Mouse (Mus musculus) liver, embryonic 12.5 days (tissue): Measurements from ENCODE around the gene Car3. TPM values are rescaled to one million over a fixed set of nuclear protein-coding genes. Genes with fewer than 3 reads are reported as not detected.
A peak's percentile ranks its signal among the peaks of the same experiment; 100 is the strongest.

Experiments
- ATAC-seq: fragments of 200-750 bp; cut with Nextera tagmentation; 2 replicates; pipeline ENCODE4 v1.8.0; 2017; ENCODE audit warnings: moderate number of reproducible peaks, mild to moderate bottlenecking, moderate library complexity
- H3K27ac ChIP-seq: fragments of 300-500 bp; sonication (generic); 2 replicates; pipeline ENCODE4 v1.5.1; 2016; ENCODE audit warnings: mild to moderate bottlenecking
- H3K27me3 ChIP-seq: fragments of 300-500 bp; sonication (generic); replicated peaks from 2 replicates; pipeline ENCODE4 v1.6.1; 2016; ENCODE audit warnings: mild to moderate bottlenecking, moderate library complexity
- H3K36me3 ChIP-seq: fragments of 300-500 bp; sonication (generic); 2 replicates; pipeline ENCODE4 v1.6.1; 2016; ENCODE audit warnings: mild to moderate bottlenecking, moderate library complexity
- H3K4me1 ChIP-seq: fragments of 300-500 bp; sonication (generic); 2 replicates; pipeline ENCODE4 v1.6.1; 2016
- H3K4me2 ChIP-seq: fragments of 300-500 bp; sonication (generic); 2 replicates; pipeline ENCODE4 v1.6.1; 2016; ENCODE audit warnings: mild to moderate bottlenecking, moderate library complexity
- H3K4me3 ChIP-seq: fragments of 300-500 bp; sonication (generic); 2 replicates; pipeline ENCODE4 v1.5.1; 2016; ENCODE audit warnings: mild to moderate bottlenecking, moderate library complexity
- H3K9ac ChIP-seq: fragments of 300-500 bp; sonication (generic); 2 replicates; pipeline ENCODE4 v1.6.1; 2016; ENCODE audit warnings: mild to moderate bottlenecking, moderate library complexity
- H3K9me3 ChIP-seq: fragments of 300-500 bp; sonication (generic); replicated peaks from 2 replicates; pipeline ENCODE4 v1.6.1; 2016; ENCODE audit warnings: mild to moderate bottlenecking, moderate library complexity
- WGBS: fragments of 180-500 bp; shearing (Covaris S2); methylation state at CpG from one replicate; pipeline ENCODE4 v1.1.7; 2016; ENCODE audit not compliant: insufficient replicate concordance; 5-methylcytosine and 5-hydroxymethylcytosine counted together
- polyA plus RNA-seq: library from polyadenylated mRNA; unstranded; fragments of >200 nt; fragmentation: Nextera tagmentation; extraction: Ambion mirVana; gene quantifications from 2 replicates; pipeline ENCODE4 v1.2.1, GENCODE M21; 2016

Gene Car3
- polyA plus RNA-seq, 1 experiment from 2014 or later, result 8.2 TPM

DNA sequence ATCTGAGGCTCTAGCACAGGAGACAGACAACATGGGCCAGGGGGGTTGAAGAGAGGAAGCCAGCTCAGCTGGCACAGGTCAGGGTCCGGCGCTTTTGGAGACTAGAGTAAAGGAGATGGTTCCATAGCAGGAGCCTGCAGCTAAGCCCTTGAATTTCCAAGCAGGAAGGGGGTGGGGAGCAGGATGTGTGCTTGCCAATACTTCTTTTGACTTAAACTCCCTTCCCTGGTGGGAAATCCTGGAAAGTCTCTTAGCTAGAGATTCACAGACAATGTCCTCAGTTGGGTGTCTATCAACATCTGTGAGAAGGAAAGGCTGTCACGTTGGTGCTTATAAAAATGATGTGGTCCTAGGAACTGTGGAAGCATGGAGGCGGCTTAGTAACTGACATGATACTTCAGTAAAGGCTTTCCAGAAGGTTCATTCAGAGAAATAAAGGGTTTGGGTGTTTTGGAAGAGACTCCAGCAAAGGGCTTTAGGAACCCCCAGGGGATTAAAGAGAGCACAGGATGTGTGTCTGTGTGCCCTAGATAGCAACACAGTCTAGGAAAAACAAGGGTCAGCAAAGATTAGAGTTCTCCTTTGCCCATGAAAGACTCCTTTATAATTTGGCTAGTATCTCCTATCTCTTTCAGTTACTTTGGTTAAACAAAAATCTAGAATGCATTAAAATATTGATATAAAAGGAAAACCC lies 26.6 kb downstream of the Car3 start:
- 31% methylated on average over 4 of the region's 4 CpGs for WGBS
- H3K4me3 ChIP-seq, result peak overlapping the region; percentile 97
- peak overlapping the region; percentile 81 for H3K4me2 ChIP-seq
- H3K9me3 ChIP-seq, result no peaks in the 10 kb centered on the region
- H3K4me1 ChIP-seq, result peaks cover 33% of the 10 kb centered on the region
- no peaks in the 10 kb centered on the region for H3K27me3 ChIP-seq
- H3K9ac ChIP-seq, result peak overlapping the region; percentile 100
- H3K36me3 ChIP-seq, result peaks cover 67% of the 10 kb centered on the region
- H3K27ac ChIP-seq, result peak overlapping the region; percentile 99
- peak; percentile 47 for ATAC-seq

DNA sequence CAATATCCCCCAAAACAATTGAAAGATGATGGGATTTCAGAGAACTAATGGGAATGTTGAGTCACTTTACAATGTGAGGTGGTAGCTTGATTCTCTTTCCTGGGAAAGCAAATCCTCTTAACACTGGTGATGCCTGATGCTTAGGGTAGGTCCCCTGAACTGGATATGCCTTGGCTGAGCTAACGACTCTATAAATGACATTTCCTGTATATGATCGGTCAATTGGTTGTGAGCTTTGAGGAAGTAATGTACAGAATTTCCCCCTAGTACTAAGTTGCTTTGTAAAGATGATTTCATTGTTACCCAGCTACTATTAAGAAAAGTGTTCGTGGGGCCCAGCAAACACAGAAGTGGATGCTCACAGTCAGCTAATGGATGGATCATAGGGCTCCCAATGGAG lies 29.7 kb downstream of the Car3 start:
- Histone ChIP-seq H3K27ac (peak overlapping the region; percentile 30; the same call in 1 of the 2 replicates), H3K27me3 (no peaks in the 10 kb centered on the region), H3K9ac (no peak overlapping the region), H3K9me3 (no peaks in the 10 kb centered on the region), H3K36me3 (peaks cover 91% of the 10 kb centered on the region), H3K4me2 (peak overlapping the region; percentile 52), H3K4me1 (peaks cover 34% of the 10 kb centered on the region), H3K4me3 (peak overlapping the region; percentile 22; the same call in 1 of the 2 replicates)
- ATAC-seq, result no peak
- 69% methylated on average over 3 of the region's 3 CpGs for WGBS

DNA sequence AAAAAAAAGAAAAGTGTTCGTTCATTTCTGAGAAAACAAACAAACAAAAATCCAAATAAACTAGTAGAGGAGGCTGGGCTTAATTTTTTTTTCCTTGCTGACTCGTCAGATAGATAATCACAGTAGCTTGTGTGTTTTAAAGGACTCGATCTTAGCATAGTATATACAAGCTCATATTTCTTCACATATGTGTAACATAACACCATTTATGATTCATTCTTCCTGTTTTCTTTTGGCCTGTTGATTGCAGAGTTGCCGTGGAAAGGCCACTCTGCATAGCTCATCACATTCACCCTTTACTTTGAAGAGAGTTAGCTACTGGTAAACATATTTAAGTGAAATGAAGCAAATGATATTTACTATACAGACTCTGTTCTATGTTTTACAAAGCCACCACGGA lies 30.4 kb downstream of the Car3 start:
- no peaks in the 10 kb centered on the region for H3K9me3 ChIP-seq
- H3K27me3 ChIP-seq, result no peaks in the 10 kb centered on the region
- 70% methylated on average over 5 of the region's 5 CpGs for WGBS
- no peak overlapping the region for H3K4me3 ChIP-seq
- no peak overlapping the region for H3K27ac ChIP-seq
- H3K4me2 ChIP-seq, result no peak overlapping the region; the same call in 1 of the 2 replicates
- H3K36me3 ChIP-seq, result peaks cover 91% of the 10 kb centered on the region
- peaks cover 34% of the 10 kb centered on the region for H3K4me1 ChIP-seq
- no peak overlapping the region for H3K9ac ChIP-seq
- ATAC-seq, result no peak

DNA sequence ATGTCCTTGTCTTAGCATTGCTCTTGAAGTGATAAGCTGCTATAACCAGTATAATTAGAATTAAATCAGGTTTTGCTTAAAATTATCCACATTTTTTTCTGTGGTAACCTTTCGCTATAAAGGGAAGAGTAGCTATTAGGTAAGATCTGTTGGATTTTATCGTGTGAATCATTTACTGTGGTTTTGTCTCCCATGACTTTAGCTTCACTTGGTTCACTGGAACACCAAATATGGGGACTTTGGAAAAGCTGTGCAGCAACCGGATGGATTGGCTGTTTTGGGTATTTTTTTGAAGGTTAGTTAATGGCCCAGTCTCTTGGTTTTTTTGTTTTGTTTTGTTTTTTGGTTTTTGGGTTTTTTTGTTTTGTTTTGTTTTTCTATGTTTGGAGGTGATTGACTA lies 32.0 kb downstream of the Car3 start:
- H3K9me3 ChIP-seq, result no peaks in the 10 kb centered on the region
- no peak for ATAC-seq
- peaks cover 30% of the 10 kb centered on the region for H3K4me1 ChIP-seq
- no peak overlapping the region for H3K9ac ChIP-seq
- peaks cover 91% of the 10 kb centered on the region for H3K36me3 ChIP-seq
- H3K27me3 ChIP-seq, result no peaks in the 10 kb centered on the region
- H3K4me3 ChIP-seq, result no peak overlapping the region
- H3K27ac ChIP-seq, result no peak overlapping the region
- H3K4me2 ChIP-seq, result no peak overlapping the region
- 92% methylated on average over 3 of the region's 3 CpGs for WGBS

DNA sequence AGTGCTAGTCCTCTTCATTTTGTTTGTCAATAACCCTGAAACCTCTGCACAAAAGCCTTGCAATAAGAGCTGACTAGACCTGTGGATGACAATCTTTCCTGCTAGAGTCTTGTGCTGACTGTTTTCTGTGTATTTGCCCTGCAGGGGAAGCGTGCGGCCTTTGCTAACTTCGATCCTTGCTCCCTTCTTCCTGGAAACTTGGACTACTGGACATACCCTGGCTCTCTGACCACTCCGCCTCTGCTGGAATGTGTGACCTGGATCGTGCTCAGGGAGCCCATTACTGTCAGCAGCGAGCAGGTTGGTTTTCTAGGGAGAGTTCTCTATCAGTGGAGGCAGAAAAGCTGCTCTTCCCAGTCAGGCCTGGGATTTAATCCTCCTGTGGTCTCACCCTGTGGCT lies 34.5 kb downstream of the Car3 start:
- 84% methylated on average over 6 of the region's 6 CpGs for WGBS
- ATAC-seq, result no peak
- Histone ChIP-seq H3K27ac (0 out of 2 replicates have a peak overlapping the region, but pooled peaks have one; percentile 22), H3K4me3 (no peak overlapping the region), H3K36me3 (peaks cover 94% of the 10 kb centered on the region), H3K9ac (no peak overlapping the region), H3K4me1 (peaks cover 17% of the 10 kb centered on the region), H3K4me2 (no peak overlapping the region), H3K9me3 (no peaks in the 10 kb centered on the region), H3K27me3 (no peaks in the 10 kb centered on the region)

DNA sequence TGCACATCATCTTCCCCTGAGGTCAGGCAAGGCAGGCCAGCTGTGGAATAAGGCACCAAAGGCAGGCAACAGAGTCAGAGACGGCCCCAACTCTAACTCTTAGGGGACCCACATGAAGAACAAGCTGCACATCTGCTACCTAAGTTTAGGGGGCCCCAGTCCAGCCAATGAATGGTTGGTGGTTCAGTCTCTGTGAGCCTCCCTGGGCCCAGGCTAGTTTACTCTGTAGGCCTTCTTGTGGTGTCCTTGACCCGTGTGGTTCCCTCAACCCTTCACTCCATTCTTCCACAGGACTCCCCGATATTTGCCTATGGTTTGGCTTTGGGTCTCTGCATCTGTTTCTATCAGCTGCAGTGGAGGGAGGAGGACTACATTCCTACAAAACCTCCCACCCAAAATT lies 40.1 kb downstream of the Car3 start:
- peaks cover 71% of the 10 kb centered on the region for H3K36me3 ChIP-seq
- no peak overlapping the region for H3K4me2 ChIP-seq
- no peaks in the 10 kb centered on the region for H3K4me1 ChIP-seq
- 92% methylated on average over 3 of the region's 3 CpGs for WGBS
- H3K27ac ChIP-seq, result no peak overlapping the region
- no peaks in the 10 kb centered on the region for H3K27me3 ChIP-seq
- no peak overlapping the region for H3K4me3 ChIP-seq
- no peak overlapping the region for H3K9ac ChIP-seq
- H3K9me3 ChIP-seq, result no peaks in the 10 kb centered on the region
- ATAC-seq, result peak; percentile 46

DNA sequence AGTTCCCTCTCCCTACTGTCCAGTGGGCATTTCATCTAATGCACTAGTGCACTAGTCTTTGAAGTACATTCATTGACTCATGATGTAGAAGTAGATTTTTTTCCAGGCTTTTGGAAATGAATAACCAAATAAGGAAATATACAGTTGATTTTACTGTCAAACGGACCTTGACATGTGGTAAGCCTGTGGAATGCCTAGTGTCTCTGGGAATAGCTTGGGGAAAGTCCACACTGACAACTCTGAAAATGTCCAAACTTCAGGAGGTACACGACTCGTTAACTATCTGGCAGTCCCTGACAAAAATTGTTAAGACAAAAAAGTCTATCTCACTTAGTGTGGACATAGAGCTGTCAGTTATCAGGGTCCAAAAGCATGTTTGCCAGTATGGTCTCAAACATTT lies 40.9 kb downstream of the Car3 start:
- Histone ChIP-seq H3K36me3 (peaks cover 63% of the 10 kb centered on the region), H3K4me1 (no peaks in the 10 kb centered on the region), H3K4me3 (no peak overlapping the region), H3K4me2 (no peak overlapping the region), H3K27ac (0 out of 2 replicates have a peak overlapping the region, but pooled peaks have one; percentile 51), H3K9ac (no peak overlapping the region), H3K27me3 (no peaks in the 10 kb centered on the region), H3K9me3 (no peaks in the 10 kb centered on the region)
- ATAC-seq, result no peak
- 66% methylated on average over 3 of the region's 3 CpGs for WGBS

DNA sequence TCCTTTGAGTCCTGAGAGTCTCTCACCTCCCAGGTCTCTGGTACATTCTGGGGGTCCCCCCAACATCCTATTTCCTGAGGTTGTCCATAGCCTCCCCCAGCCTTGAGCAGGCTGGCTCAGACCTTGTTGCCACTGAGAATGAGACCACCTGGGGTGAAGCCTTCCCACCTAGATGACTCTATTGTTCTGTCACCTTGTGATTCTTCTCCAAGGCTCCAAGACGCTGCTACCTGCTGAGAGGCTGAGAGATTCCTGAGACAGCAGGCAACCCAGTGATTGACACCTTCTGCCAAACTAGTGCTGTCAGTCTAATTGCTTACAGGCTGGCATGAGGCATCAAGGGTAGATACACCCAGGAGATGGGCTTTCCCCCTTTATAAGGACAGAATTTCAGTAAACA lies 44.0 kb downstream of the Car3 start:
- WGBS, result 94% methylated on average over 1 of the region's 1 CpGs
- H3K27me3 ChIP-seq, result no peaks in the 10 kb centered on the region
- no peak for ATAC-seq
- H3K36me3 ChIP-seq, result peaks cover 33% of the 10 kb centered on the region
- no peaks in the 10 kb centered on the region for H3K4me1 ChIP-seq
- no peak overlapping the region for H3K9ac ChIP-seq
- H3K27ac ChIP-seq, result no peak overlapping the region
- no peaks in the 10 kb centered on the region for H3K9me3 ChIP-seq
- no peak overlapping the region for H3K4me2 ChIP-seq
- no peak overlapping the region for H3K4me3 ChIP-seq

DNA sequence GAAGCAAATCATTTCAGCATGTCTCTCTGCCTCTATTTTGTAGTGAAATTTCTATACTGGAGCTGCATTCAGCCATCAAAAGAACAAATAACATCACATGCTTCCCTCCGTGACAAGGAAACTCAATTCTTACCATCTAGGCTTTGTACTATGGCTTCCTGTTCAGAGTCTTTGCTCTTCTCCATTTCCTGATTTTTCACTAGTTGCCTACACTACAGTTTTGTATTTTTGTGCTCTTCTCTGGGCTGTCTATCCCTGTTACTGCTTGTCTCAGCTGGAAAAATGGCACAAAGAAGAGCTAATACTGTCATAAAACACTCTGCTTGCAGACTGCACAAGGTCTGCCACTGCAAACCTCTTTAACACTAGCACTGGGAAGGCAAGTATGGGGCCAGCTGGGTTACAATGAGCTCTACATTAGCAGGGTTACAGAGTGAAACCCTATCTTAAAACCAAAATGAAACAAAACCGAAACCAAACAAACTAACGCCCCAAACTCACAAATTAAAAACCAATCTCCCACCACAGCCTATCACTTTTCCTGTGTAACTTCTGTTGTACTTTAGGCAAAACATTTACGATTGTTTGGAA lies 48.8 kb downstream of the Car3 start:
- Histone ChIP-seq H3K4me1 (no peaks in the 10 kb centered on the region), H3K27ac (no peak overlapping the region), H3K4me2 (no peak overlapping the region), H3K4me3 (no peak overlapping the region), H3K36me3 (no peaks in the 10 kb centered on the region), H3K9ac (no peak overlapping the region), H3K27me3 (no peaks in the 10 kb centered on the region), H3K9me3 (no peaks in the 10 kb centered on the region)
- ATAC-seq, result no peak
- WGBS, result 67% methylated on average over 4 of the region's 4 CpGs

DNA sequence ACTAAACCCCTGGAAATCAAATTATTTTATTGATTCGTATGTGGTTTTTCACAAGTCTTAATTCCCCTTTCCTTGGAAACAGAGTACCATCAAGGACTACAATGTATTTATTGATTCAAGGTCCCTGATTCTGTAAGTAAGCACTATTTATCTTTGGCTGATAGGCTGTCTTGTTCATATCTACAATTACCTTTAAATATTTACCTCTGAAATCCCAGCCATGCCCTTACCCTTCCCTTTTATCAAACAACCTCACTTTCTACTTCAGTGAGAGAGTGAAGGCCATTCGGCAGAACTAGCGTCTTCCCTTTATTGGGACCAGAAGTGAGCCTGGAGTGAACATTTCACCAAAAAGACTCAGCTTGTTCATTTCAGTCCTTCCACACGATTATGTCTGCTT lies 50.5 kb downstream of the Car3 start:
- Histone ChIP-seq H3K27ac (no peak overlapping the region), H3K4me3 (no peak overlapping the region), H3K36me3 (no peaks in the 10 kb centered on the region), H3K4me2 (no peak overlapping the region), H3K4me1 (no peaks in the 10 kb centered on the region), H3K9me3 (no peaks in the 10 kb centered on the region), H3K9ac (no peak overlapping the region), H3K27me3 (no peaks in the 10 kb centered on the region)
- ATAC-seq, result no peak
- 73% methylated on average over 4 of the region's 4 CpGs for WGBS

DNA sequence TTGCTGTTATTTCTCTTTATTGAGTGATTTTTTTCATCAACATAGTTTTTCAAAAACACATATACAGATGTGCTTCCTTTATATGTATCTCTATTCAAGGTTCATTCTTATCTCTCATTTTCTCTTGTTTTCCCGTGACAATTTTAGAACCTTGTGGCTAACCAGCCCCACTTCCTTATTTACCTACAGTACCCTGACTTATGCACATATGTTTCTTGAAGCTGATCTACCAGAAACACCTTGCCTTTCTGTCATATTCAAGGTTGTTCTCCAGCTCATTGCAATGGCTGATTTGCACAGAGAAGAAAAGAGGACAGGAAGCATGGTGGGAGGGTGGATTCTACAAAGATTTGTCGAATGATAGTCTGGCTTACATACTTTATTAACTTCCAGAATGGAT lies 52.0 kb downstream of the Car3 start:
- Histone ChIP-seq H3K36me3 (no peaks in the 10 kb centered on the region), H3K9ac (no peak overlapping the region), H3K27ac (no peak overlapping the region), H3K4me2 (no peak overlapping the region), H3K4me1 (no peaks in the 10 kb centered on the region), H3K27me3 (no peaks in the 10 kb centered on the region), H3K4me3 (no peak overlapping the region), H3K9me3 (no peaks in the 10 kb centered on the region)
- 19% methylated on average over 2 of the region's 2 CpGs for whole genome bisulfite sequencing
- no peak for ATAC-seq

DNA sequence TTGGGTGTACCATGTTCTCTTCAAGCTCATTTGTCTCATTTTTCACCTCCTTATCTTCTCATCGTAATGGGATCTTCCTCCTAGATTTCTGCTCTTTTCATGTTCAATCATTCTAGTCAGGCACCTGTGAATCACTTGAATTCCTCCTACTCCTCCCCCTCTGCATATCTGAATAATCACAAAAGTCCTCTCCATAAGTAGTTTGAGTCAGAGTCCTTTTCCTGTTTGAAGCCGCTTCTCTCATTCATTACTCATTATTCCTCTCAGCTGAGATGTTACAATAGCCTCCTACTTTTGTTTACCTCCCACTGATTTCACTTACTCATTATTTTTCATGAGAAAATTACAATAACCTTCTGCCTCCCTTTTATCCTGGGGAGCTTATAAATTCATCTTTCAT lies 53.9 kb downstream of the Car3 start:
- H3K27me3 ChIP-seq, result no peaks in the 10 kb centered on the region
- H3K4me2 ChIP-seq, result no peak overlapping the region
- ATAC-seq, result no peak
- no peak overlapping the region for H3K4me3 ChIP-seq
- H3K9ac ChIP-seq, result no peak overlapping the region
- no peaks in the 10 kb centered on the region for H3K36me3 ChIP-seq
- H3K9me3 ChIP-seq, result no peaks in the 10 kb centered on the region
- WGBS, result 69% methylated on average over 2 of the region's 2 CpGs
- H3K4me1 ChIP-seq, result no peaks in the 10 kb centered on the region
- no peak overlapping the region for H3K27ac ChIP-seq
